Mouse (Mus musculus): ENCODE data around the gene Rgs9.
A peak's percentile ranks its signal among the peaks of the same experiment; 100 is the strongest.

Rgs9 gene

GRCm38 (mm10) chr11:109244635-109245360 lies 53.1 kb downstream of the Rgs9 start:
- peak; percentile 11 to 25 for DNase-seq (ENCODE audit: low spot score in 2 of 2)

- no peak for DNase-seq (ENCODE audit: low spot score in 2 of 2)
Observed at GRCm38 (mm10) chr11:109240126-109240525, 57.8 kb downstream of the Rgs9 start.

DNA sequence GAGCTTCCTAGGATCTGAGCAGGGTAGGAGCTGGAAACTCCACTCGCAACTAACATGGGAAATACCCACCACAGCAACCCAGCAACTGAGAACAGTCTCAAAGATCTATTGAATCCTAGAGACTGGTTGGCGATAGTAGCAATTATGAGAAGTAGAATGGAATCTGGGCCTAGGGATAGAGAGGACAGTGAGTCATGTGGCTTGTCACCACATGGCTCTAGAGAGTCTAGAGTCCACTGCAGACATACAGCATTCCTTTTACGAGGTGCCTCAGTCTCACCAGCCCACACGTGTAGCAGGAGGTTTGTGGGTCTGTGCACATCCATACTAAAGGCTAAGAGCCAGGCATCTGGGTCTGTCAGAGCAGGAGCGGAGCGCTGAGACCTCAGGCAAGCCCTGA lies 59.3 kb downstream of the Rgs9 start:
- DNase-seq (ENCODE audit: low spot score in 2 of 2) = no peak

DNA sequence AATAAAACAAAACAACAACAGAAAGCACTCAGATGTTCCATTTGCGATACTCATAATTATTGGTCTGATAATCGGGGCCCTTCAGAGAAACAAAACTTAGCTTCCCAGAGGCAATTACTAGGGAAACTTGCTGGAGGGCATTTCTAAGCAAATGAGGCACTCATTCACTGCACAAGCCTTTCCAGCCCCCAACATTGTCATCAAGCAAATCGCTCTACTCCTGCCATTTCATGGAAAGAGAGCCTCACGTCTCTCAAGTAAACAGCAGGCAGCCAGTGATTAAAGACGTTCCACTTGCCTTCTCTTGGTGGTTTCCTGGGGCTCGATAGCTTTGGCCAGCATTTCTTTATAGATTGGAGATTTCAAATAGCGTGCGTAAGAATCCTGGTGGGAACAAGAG lies 60.1 kb downstream of the Rgs9 start:
- DNase-seq (ENCODE audit: low spot score in 2 of 2) = no peak

- DNase-seq (ENCODE audit: low spot score in 2 of 2) = peak in 1 of 2 experiments; percentile 24
Observed at GRCm38 (mm10) chr11:109233627-109234026, 64.3 kb downstream of the Rgs9 start.

GRCm38 (mm10) chr11:109232811-109233210 lies 65.1 kb downstream of the Rgs9 start:
- DNase-seq (ENCODE audit: low spot score in 2 of 2) = no peak

DNA sequence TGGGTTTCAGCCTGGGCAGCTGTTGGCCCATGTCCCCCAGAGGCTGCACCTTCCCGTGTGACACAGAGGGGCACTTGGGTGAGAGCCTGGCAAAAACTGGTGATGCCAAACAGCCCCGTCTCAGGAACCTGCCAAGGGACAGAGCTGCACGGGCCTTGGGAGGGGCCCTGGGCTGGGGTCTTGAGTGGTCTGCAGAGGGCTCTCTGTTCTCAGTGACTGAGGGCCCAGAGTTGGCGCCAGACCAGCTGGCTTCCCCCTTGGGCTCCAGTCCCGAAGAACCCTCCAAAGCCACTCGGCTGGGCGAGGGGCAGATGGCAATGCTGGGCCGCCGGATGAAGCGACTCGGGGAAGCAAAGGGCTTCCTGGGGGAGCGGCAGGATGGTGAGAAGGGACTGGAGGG lies 70.8 kb downstream of the Rgs9 start:
- DNase-seq (ENCODE audit: low spot score in 2 of 2) = no peak

- no peak for DNase-seq (ENCODE audit: low spot score in 2 of 2)
Observed at GRCm38 (mm10) chr11:109221209-109222007, 76.5 kb downstream of the Rgs9 start.

DNA sequence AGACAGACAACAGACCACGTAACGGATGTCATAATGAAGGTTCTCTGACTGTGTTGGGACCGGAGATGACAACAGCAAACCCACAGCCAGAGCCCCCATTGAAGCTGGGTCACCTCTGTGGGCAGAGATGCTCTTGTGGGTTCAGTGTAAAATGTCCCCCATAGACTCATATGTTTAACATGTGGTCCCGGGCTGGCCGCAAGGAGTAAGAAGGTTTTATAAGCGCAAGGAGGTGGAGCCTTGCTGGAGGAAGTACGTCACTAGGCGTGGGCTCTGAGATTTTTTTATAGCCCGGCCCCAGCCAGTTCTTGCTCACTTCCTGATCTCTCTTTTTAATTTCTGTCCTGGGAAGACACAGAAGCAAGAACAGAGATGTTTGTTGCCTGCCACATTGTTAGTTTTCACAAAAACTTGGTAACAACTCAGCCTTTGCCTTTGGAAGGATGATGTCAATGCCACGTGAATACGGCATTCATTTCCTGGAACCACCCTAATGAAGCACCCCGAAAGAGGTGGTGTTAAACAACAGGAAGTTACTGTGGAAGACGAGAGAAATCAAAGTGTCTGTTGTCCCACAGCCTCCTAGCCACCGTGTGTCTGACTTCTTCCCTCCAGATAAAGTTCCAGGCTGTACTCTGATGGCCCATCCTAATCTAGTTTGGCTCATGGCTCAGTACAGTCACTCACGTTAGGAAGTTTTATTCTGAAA lies 79.1 kb downstream of the Rgs9 start:
- DNase-seq (ENCODE audit: low spot score in 2 of 2) = no peak

GRCm38 (mm10) chr11:109217827-109218536 lies 79.9 kb downstream of the Rgs9 start:
- no peak for DNase-seq (ENCODE audit: low spot score in 2 of 2)

DNA sequence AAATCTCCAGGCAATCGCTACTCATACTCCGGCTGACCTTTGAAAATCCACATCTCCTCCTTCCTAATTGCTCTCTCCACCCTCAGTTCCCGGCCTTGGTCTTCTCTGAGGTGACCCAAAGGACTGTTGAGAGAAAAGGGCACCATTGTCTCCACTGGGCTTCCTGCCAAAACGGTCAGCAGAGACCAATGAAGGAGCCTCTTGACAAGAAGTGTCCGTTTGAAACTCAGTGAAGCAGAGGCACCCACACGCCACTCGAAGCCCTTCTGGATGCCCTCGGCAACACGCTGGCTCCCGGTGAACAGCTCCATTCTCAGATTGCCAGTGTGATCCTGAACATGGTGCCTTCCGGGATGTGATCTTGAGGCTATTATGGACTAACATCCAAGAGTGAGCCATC lies 87.2 kb downstream of the Rgs9 start:
- DNase-seq (ENCODE audit: low spot score in 2 of 2) = no peak

- no peak for DNase-seq (ENCODE audit: low spot score in 2 of 2)
Observed at GRCm38 (mm10) chr11:109210341-109210740, 87.6 kb downstream of the Rgs9 start.

- DNase-seq (ENCODE audit: low spot score in 2 of 2) = no peak
Observed at GRCm38 (mm10) chr11:109206732-109207131, 91.2 kb downstream of the Rgs9 start.

GRCm38 (mm10) chr11:109206028-109206427 lies 91.9 kb downstream of the Rgs9 start:
- DNase-seq (ENCODE audit: low spot score in 2 of 2) = no peak

DNA sequence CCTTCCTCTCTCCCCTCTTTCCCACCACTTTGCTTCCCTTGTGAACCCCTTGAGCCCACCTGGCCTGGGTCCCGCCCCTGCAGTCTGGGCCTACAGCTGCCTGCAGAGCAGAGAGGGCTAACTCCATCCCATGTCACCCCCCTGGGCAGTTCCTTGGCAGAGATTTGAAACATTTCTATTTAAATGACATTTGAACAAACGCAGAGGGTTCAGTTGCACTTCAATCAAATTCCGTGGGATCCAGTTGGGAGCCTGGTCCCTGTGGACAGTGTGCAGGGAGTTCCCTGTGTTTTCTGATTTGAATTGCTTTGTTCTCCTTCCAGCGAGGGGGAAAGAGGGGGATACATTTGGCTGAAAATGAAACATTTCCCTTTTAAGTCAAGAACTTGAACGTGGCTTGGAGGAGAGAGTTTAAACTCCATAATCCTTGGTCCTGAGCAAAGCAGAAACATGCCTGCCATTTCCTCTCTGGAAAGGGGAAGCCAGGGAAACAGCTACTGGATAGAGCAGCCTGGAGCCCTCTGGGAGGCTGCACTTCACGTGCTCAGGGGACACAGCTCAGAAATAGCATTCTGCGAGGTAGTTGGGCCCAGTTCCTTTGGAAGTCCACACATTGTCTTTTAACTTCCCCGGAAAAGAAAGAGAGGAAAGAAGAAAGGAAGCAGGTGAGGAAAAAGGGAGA lies 98.2 kb downstream of the Rgs9 start:
- DNase-seq (ENCODE audit: low spot score in 2 of 2) = no peak

DNA sequence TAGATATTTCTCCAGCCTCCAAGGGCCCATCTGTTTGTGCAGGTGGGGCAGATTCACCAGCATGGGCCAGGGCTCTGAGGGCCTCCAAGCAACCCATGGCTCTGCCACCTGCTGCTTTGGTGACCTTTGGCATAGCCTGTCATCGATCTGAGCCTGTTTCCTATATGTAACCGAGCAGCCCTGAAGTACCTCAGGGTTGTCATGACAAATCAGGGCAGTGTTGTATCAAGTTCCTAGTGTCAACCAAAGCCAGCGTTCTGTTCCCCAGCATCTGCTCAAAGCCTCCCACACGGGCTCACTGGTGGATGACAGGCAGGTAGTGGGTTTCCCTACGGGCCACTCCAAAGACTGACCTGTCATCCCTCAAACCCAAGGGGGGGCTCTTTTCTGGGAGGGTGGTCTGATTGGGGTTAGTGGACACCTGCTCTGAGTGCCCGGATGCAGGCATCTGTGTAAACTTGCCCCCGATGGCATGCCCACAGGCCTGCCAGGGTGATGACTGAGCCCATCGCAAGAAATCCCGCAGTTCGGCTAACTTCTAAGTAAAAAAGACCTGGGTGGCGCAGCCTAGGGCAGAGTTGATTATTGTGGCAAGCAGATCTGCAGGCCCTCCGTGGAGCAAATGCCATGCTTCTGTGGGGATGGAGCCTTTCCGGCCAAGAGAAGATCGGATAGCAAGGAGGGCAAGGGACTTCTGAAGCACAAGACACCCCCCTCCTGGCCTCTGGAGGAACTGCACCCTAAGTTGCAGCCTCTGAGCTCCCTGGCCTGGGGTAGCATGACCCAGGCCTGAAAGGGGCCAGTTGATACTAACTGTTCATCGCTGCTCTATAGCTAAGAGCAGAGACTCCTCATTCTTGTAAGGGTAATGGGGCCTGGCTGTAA lies 105.0 kb downstream of the Rgs9 start:
- peak; percentile 31 to 66 for DNase-seq (ENCODE audit: low spot score in 2 of 2)

DNA sequence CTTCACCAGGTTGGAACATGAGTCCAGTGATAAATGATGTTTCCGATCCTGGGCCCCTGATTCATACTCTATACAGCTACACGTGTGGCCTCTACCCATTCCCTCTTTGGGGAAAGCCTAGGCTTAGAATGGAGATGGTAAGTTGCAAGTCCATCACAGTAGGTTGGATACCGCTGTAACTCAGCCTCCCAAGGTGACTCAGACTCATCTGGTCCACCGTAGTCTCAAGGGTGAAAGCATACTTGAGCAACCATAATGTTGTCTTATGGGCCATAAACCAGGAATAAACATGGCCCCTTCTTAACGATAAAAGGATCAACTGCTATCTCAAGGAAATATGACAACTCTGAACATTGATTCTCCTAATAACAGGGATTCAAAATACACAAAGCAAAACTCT lies 109.7 kb downstream of the Rgs9 start:
- DNase-seq (ENCODE audit: low spot score in 2 of 2) = no peak

GRCm38 (mm10) chr11:109187631-109188184 lies 110.2 kb downstream of the Rgs9 start:
- no peak for DNase-seq (ENCODE audit: low spot score in 2 of 2)

GRCm38 (mm10) chr11:109181118-109181517 lies 116.8 kb downstream of the Rgs9 start:
- DNase-seq (ENCODE audit: low spot score in 2 of 2) = no peak

DNA sequence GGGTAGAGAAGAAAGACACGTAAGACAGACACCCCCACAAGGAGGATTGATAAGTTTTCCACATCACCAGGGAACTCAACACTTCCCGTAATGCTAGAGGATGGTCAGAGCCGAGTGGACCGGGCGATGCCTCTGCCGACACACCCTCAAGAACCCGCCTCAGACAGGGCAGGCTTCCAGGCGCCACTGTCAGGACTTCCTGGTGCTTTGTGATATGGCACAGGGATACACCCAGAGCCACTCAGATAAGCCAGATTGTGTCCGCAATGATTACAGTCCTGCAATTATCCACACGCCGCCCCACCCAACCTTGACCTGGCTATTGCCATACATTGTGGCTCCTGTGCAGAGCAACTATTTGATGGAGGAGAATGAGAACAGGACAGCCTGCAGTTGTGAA lies 117.6 kb downstream of the Rgs9 start:
- no peak for DNase-seq (ENCODE audit: low spot score in 2 of 2)

Measured in spleen, postnatal 10 days (tissue).